Mouse (Mus musculus): ENCODE measurements around the gene Tmco2.
"Not testable (repeated sequence)": the region's sequence is repeated elsewhere in the genome, so short reads cannot be mapped to it uniquely, and the experiment has no call there.

Gene Tmco2

DNA sequence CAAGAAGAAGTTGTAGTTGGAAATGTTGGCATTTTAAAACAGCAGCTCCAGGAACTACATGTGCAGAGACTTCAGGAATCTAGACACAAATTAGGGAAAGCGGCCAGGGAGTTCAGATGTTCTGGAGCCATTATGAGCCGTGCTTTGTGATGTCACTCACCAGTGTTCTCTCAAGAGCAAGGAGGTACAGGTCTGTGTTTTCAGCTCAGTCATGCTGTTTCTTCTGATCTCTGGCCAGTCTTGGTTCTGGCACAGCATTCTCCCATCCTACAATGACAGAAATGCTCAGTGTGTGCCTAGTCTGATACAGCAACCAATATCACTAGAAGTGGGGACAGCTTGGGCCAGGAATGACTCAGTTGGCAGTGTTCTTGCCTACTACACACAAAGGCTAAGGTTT is at the start of gene Tmco2:
TSS of gene Tmco2 (minus strand) at position 101 of the 400 bp plus-strand sequence.
- no peak for DNase-seq (ENCODE audit: low spot score in 2 of 2)

DNA sequence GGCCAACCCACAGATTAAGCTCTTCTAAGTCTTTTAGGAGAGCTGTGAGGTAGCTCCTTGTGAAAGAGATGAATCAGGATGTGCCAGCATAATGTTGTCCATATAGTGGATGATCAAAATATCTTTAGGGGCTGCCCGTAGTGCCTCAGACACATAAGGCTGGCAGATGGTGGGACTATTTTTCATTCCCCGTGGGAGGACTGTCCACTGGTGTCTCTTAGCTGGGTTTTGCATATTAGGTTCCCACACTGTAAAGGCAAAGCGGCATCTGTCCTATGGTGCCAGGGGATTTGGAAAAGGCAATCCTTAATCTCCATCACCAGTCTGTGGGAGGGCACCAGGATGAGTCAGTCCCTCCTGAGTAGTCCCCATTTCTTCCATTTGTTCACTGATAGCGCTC is 5.7 kb downstream of the Tmco2 start:
- peak in 1 of 2 experiments; percentile 31 for DNase-seq (ENCODE audit: low spot score in 2 of 2)

DNA sequence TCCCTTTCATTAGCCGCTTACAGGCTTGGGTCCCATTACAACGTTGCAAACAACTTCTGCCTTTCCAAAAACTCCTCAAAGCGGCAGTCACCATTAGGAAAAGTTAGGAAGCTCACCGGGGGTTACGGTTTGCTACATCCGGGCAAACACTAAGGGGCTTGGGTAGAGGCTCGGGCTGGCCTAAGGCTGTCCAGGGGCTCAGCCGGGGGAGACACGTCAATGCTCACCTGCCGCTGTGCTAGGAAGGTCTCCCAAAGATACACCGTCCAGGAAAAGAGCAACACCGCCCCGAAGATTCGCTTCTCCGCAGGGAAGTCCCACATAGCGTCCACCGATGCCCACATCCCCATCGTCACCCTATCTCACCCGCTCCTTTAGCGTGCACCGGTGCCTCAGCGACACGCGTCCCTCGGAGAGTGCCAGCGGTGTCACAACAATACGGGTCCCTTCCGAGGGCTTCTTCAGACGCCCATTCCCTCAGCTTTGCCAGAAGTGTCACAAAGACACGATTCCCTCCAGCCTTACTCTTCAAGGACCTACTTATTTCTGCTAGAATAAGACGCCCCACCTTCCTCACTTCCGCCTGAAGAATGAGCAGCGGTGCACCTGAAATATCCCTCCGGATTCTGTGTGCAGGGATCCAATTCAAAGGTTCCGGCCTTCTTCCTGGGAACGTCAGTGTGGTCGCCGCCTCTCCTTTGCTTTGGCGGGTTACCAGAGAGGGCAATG is 11.2 kb downstream of the Tmco2 start, which contains the start of gene Zmpste24:
TSS of gene Zmpste24 (minus strand) at position 592 of the 729 bp plus-strand sequence.
- DNase-seq (ENCODE audit: low spot score in 2 of 2) = peak; percentile 84 to 86

DNA sequence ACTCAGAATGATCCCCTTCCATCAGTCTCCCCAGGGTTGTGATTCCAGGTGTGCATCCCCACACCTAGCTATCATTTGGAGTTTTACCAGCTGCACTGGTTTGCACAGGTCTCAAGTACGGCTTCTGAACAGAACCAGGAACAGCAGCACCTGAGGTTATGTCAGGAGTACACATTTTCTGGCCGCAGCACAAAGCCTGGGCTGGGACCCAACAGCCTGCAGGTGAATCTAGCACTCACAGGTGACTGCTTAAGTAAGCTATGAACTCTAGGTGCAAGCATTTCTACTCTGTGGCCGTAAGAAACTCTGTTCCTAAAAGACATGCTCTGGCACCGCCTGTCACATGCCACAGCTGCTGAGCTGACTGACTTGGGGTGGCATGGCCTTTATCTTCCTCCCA is 18.8 kb downstream of the Tmco2 start:
- no peak for DNase-seq (ENCODE audit: low spot score in 2 of 2)

DNA sequence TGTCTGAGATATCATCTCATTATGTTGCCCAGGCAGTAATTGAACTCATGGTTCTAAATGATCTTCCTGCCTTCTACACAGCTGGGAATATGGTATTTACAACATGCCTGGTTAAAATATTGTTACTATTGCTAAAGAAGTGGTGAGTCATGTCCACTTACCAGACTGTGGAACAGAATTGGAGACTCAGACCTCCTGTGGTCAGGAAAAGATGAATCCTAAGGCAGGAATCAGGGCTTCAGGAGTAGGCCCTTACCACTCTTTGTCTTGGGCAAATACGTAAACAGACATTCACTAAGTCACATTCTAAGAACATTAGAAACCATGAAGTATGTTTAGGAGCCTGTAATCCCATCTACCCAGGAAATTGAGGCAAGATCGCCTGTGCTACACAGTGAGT is 20.3 kb downstream of the Tmco2 start:
- DNase-seq (ENCODE audit: low spot score in 2 of 2) = no peak

DNA sequence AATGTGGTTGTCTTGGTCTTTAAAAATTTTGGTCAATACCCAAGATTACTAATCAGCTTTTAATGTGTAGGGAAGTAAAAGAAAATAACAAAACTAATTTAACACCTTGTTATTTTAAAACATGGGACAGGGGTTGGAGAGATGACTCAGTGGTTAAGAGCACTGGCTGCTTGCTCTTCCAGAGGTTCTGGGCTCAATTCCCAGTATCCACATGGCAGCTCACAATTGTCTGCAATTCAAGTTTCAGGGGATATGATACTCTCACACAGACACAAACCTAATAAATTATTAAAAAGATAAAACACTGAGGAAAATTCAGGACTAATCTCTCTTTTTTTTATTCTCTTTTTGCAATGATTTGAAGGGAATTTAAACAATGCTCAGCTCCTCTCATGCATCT is 24.5 kb downstream of the Tmco2 start:
- DNase-seq (ENCODE audit: low spot score in 2 of 2) = no peak

DNA sequence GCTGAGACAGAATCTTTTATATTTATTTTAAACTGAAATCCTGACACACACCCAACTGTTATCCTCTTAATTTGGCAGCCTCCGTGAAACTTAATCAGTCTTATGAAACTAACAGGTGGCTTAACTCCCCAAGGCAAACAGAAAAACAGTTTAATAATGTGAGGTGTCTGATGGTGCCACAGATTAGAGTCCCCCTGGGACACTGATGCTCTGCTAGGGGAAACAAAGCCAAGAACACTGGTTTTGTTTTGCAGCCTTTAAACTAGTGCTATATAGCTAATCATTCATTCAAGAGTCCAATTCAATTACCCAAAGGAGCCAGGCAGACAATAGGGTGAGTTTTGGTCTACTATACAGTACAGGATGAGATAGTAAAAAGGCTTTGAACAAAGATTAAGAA is 28.6 kb downstream of the Tmco2 start:
- no peak for DNase-seq (ENCODE audit: low spot score in 2 of 2)

DNA sequence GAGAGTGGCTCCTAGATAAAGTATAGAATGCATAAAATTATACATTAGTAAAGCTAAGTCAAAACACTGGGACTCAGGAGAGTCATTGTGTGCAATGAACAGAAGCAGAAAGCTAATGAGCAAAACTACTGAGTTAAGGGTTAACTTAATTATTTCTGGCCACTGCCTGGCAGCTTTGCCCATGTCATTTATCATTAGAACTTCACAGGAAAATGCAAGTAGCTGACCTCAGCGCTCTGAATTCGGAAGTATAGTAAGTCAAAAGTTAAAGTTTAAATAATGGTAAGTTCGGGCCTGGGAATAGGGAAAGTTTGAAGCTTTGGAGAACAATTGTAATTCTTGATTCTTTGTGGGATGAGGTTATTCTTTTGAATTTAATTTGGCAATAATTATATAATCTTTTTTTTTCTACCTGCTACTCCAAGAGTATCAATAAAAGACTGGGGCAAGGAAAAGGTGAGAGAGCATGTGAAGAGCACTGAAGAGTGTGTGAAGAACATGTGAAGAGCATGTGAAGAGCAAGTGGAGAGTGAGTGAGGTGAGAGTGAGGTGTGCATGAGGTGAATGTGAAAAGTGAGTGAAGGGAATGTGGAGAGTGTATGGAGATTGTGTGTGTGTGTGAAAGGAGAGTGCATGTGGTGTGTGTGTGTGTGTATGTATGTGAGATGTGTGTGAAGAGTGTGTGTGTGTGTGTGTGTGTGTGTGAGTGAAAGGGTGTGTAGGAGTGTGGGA is 30.9 kb downstream of the Tmco2 start:
- no peak for DNase-seq (ENCODE audit: low spot score in 2 of 2)

DNA sequence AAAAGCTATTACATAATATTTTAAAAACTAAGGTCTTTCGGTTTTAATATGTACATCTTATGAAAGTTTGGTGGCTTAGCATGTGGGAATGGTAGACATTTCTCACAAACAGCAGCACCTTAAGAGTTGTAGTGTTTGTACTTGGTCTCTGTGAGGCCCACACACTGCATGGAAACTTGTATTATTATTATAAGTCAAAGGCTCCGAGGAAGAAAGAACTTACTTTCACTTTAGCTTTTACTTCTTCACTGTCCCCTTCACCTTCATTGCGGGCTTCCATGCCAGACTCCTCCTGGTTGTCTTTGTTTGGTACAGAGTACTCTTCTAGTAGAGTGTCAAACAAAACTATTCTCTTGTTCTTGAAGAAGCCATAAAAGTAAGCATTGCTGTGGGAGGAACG is 34.8 kb downstream of the Tmco2 start:
- no peak for DNase-seq (ENCODE audit: low spot score in 2 of 2)

DNA sequence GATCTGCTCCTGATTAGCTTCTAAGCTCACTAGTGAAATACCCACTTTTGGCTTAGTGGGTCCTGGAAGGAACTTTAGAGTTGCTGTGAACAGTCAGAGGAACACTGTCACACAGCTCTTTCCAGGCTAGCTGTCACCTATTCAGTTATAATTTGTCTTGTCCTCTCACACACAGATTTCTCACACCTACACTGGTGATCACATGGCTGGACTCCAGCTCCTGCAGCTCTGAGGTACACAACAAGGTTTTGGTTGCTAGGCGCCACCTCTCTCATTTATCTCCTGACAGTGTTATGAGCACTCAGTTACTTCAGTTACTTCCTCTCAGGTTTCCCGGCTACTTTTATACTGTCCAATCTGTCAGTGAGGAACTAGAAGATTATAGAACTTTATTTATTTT is 43.7 kb downstream of the Tmco2 start:
- DNase-seq (ENCODE audit: low spot score in 2 of 2) = no peak

DNA sequence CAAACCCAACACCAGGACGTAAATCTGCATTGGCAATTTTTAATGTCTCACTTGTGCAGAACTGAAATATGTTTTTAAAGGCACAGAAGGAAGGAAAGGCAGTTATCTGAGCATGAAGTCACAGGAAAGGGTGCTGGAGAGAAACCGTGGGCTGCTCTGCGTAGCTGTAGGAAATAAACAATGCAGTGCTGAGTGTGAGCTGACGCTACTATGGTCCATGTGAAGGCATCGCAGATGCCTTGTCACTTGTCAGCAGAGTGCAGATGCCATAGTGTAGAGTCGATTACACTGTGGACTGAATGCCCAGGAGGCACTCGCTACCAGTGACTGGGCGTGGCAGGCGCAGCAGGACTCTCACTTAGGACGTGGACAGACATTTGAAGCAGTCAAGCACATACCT is 49.8 kb downstream of the Tmco2 start:
- DNase-seq (ENCODE audit: low spot score in 2 of 2) = not testable (repeated sequence)

DNA sequence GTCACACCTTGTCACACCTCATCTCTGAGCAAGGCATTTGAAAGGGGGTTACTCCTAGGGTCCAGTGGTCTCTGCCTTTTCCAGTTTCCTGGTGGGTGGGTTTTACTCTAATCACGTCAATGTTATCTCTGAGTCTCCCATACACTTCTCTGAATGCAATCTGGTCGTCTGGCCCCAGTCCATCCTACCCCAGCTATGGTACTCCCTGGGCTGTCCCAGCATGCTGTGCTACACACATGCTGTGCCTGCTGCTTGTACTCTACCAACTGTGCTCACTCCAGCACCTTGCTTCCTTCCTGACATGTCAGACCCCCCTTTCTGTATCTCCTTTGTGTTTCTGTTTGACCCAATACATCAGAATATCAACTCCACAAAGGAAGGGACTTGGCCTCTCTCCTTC is 52.0 kb downstream of the Tmco2 start:
- DNase-seq (ENCODE audit: low spot score in 2 of 2) = no peak

DNA sequence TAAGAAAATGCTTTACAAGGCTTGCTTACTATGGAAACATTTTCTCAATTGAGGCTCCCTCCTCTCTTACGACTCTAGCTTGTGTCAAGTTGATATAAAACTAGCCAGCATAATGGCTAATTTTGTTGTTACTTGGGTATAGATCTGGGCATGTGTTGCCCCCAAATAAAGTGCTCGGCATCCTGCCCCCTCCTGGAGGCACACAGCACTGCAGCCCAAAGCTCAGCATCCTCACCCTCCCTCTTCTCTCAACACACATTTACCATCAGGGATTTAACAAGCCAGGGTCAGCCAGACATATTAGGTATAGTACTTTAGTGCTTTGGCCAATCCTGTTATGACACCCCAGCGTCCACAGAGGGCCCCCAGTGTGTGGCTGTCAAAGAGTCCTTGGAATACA is 52.7 kb downstream of the Tmco2 start:
- no peak for DNase-seq (ENCODE audit: low spot score in 2 of 2)

Data from frontal cortex, postnatal 10 days (tissue).